Mouse (Mus musculus) MEL (cell line): ENCODE results near the gene Hsd3b7. TPM values are rescaled to one million over a fixed set of nuclear protein-coding genes. Genes with fewer than 3 reads are reported as not detected.

Experiments used
- DNase-seq: peaks from one replicate; pipeline ENCODE4 v3.0.0; 2011; ENCODE audit warnings: low read depth, low spot score
- H3K27ac ChIP-seq: 2 replicates; pipeline ENCODE4 v1.5.1; 2012; ENCODE audit warnings: low read depth, mild to moderate bottlenecking, control low read depth, low read length, moderate library complexity; ENCODE audit not compliant: control insufficient read depth
- H3K27me3 ChIP-seq, 2 experiments: fragments of 150-350 bp in 1 of 2; sonication (generic) in 1 of 2; 2 replicates each; pipeline ENCODE4 v1.6.1; 2012; ENCODE audit warnings: low read length in 2 of 2, mild to moderate bottlenecking in 2 of 2, improper control_type of control experiment in 1 of 2, moderate library complexity in 1 of 2; ENCODE audit not compliant: insufficient read depth in 2 of 2, control insufficient read depth in 1 of 2
- H3K36me3 ChIP-seq, 2 experiments: 2 replicates each; pipeline ENCODE4 v1.6.1; 2012 to 2014; ENCODE audit warnings: low read length in 2 of 2, improper control_type of control experiment in 1 of 2, inconsistent platforms in 1 of 2, mild to moderate bottlenecking in 1 of 2; ENCODE audit not compliant: insufficient read depth in 2 of 2, control insufficient read depth in 1 of 2
- H3K4me1 ChIP-seq, 2 experiments: fragments of 150-350 bp in 1 of 2; sonication (generic) in 1 of 2; 2 replicates each; pipeline ENCODE4 v1.6.1; 2012; ENCODE audit warnings: low read length in 2 of 2, improper control_type of control experiment in 1 of 2, mild to moderate bottlenecking in 1 of 2; ENCODE audit not compliant: insufficient read depth in 2 of 2, control insufficient read depth in 1 of 2
- H3K4me3 ChIP-seq, 2 experiments: fragments of 150-350 bp in 1 of 2; sonication (generic) in 1 of 2; 2 replicates each; pipeline ENCODE4 v1.5.1; 2012; ENCODE audit warnings: low read depth in 2 of 2, low read length in 2 of 2, mild to moderate bottlenecking in 2 of 2, moderate library complexity in 2 of 2, control low read depth in 1 of 2, improper control_type of control experiment in 1 of 2; ENCODE audit not compliant: control insufficient read depth in 1 of 2, insufficient read depth in 1 of 2
- H3K79me2 ChIP-seq: 2 replicates; pipeline ENCODE4 v1.6.1; 2012; ENCODE audit warnings: mild to moderate bottlenecking, low read length, moderate library complexity; ENCODE audit not compliant: control insufficient read depth, poor library complexity, insufficient read depth
- H3K9ac ChIP-seq: 2 replicates; pipeline ENCODE4 v1.6.1; 2012; ENCODE audit warnings: low read depth, mild to moderate bottlenecking, control low read depth, low read length, moderate library complexity; ENCODE audit not compliant: control insufficient read depth, poor library complexity, severe bottlenecking
- H3K9me3 ChIP-seq: fragments of 150-350 bp; sonication (generic); replicated peaks from 2 replicates; pipeline ENCODE4 v1.6.1; 2012; ENCODE audit warnings: mild to moderate bottlenecking, low read length, improper control_type of control experiment, moderate library complexity; ENCODE audit not compliant: insufficient read depth
- BHLHE40 ChIP-seq: IDR thresholded peaks from 2 replicates; pipeline ENCODE4 v1.6.1; 2012; ENCODE audit warnings: low read depth, mild to moderate bottlenecking, inconsistent platforms, low read length, improper control_type of control experiment, borderline replicate concordance
- CHD1 ChIP-seq: IDR thresholded peaks from 2 replicates; pipeline ENCODE4 v1.6.1; 2012; ENCODE audit warnings: low read depth, mild to moderate bottlenecking, inconsistent platforms, low read length, improper control_type of control experiment
- CHD2 ChIP-seq: IDR thresholded peaks from 2 replicates; pipeline ENCODE4 v1.6.1; 2011; ENCODE audit warnings: low read length, improper control_type of control experiment
- CTCF ChIP-seq, 3 experiments: IDR thresholded peaks in 2 of 3; conservative IDR thresholded peaks in 1 of 3; 2 replicates each; pipeline ENCODE4 v1.5.1; 2011 to 2012; ENCODE audit warnings: low read length in 3 of 3, low read depth in 2 of 3, mild to moderate bottlenecking in 2 of 3, improper control_type of control experiment in 1 of 3, inconsistent platforms in 1 of 3, mixed read lengths in 1 of 3, moderate library complexity in 1 of 3; ENCODE audit not compliant: control insufficient read depth in 1 of 3, insufficient read depth in 1 of 3, poor library complexity in 1 of 3, severe bottlenecking in 1 of 3
- E2F4 ChIP-seq: IDR thresholded peaks from 2 replicates; pipeline ENCODE4 v1.6.1; 2011; ENCODE audit warnings: low read depth, low read length, improper control_type of control experiment, borderline replicate concordance
- ELF1 ChIP-seq: IDR thresholded peaks from 2 replicates; pipeline ENCODE4 v1.6.1; 2014; ENCODE audit warnings: low read depth, mild to moderate bottlenecking, inconsistent platforms, low read length, improper control_type of control experiment, moderate library complexity
- EP300 ChIP-seq, 2 experiments: IDR thresholded peaks; 2 replicates each; pipeline ENCODE4 v1.6.1; 2011; ENCODE audit warnings: improper control_type of control experiment in 2 of 2, low read length in 2 of 2, low read depth in 1 of 2, mild to moderate bottlenecking in 1 of 2
- ETS1 ChIP-seq: IDR thresholded peaks from 2 replicates; pipeline ENCODE4 v1.6.1; 2012; ENCODE audit warnings: low read depth, mild to moderate bottlenecking, inconsistent platforms, low read length, improper control_type of control experiment, moderate library complexity
- GABPA ChIP-seq: IDR thresholded peaks from 2 replicates; pipeline ENCODE4 v1.6.1; 2012; ENCODE audit warnings: low read depth, mild to moderate bottlenecking, inconsistent platforms, low read length, improper control_type of control experiment, moderate library complexity
- GATA1 ChIP-seq: IDR thresholded peaks from 2 replicates; pipeline ENCODE4 v1.6.1; 2011; ENCODE audit warnings: low read depth, low read length, improper control_type of control experiment
- HCFC1 ChIP-seq: IDR thresholded peaks from 2 replicates; pipeline ENCODE4 v1.6.1; 2012; ENCODE audit warnings: low read depth, mild to moderate bottlenecking, inconsistent platforms, low read length, improper control_type of control experiment, moderate library complexity
- JUND ChIP-seq: IDR thresholded peaks from 2 replicates; pipeline ENCODE4 v1.6.1; 2011; ENCODE audit warnings: low read depth, mild to moderate bottlenecking, improper control_type of control experiment, low read length
- KAT2A ChIP-seq: conservative IDR thresholded peaks from 2 replicates; pipeline ENCODE4 v1.6.1; 2012; ENCODE audit warnings: low read depth, low read length, improper control_type of control experiment, inconsistent platforms
- MAFK ChIP-seq: IDR thresholded peaks from 2 replicates; pipeline ENCODE4 v1.6.1; 2011; ENCODE audit warnings: low read depth, mild to moderate bottlenecking, low read length, improper control_type of control experiment, borderline replicate concordance
- MAX ChIP-seq: IDR thresholded peaks from 2 replicates; pipeline ENCODE4 v1.6.1; 2011; ENCODE audit warnings: low read length, improper control_type of control experiment
- MAZ ChIP-seq: IDR thresholded peaks from 2 replicates; pipeline ENCODE4 v1.6.1; 2012; ENCODE audit warnings: low read depth, mild to moderate bottlenecking, inconsistent platforms, low read length, improper control_type of control experiment
- MEF2A ChIP-seq: IDR thresholded peaks from 2 replicates; pipeline ENCODE4 v1.6.1; 2014; ENCODE audit warnings: low read depth, mild to moderate bottlenecking, inconsistent platforms, low read length, improper control_type of control experiment; ENCODE audit not compliant: poor library complexity, insufficient replicate concordance, severe bottlenecking; ENCODE audit errors: extremely low read depth
- MXI1 ChIP-seq: IDR thresholded peaks from 2 replicates; pipeline ENCODE4 v1.6.1; 2011; ENCODE audit warnings: mild to moderate bottlenecking, low read depth, low read length, improper control_type of control experiment
- MYB ChIP-seq: IDR thresholded peaks from 2 replicates; pipeline ENCODE4 v1.6.1; 2011; ENCODE audit warnings: mild to moderate bottlenecking, low read depth, low read length, improper control_type of control experiment
- NELFE ChIP-seq: IDR thresholded peaks from 2 replicates; pipeline ENCODE4 v1.6.1; 2011; ENCODE audit warnings: low read depth, low read length, improper control_type of control experiment
- NRF1 ChIP-seq: IDR thresholded peaks from 2 replicates; pipeline ENCODE4 v1.6.1; 2014; ENCODE audit warnings: low read depth, mild to moderate bottlenecking, inconsistent platforms, low read length, improper control_type of control experiment, moderate library complexity; ENCODE audit not compliant: poor library complexity, insufficient read depth, severe bottlenecking
- POLR2A ChIP-seq, 2 experiments: IDR thresholded peaks; 2 replicates each; pipeline ENCODE4 v1.6.1; 2011 to 2012; ENCODE audit warnings: low read length in 2 of 2, mild to moderate bottlenecking in 2 of 2, control low read depth in 1 of 2, improper control_type of control experiment in 1 of 2, low read depth in 1 of 2, moderate library complexity in 1 of 2; ENCODE audit not compliant: control insufficient read depth in 1 of 2, insufficient read depth in 1 of 2, poor library complexity in 1 of 2
- POLR2AphosphoS2 ChIP-seq: IDR thresholded peaks from 2 replicates; pipeline ENCODE4 v1.6.1; 2011; ENCODE audit warnings: low read length, improper control_type of control experiment
- POLR2AphosphoS5 ChIP-seq: IDR thresholded peaks from 2 replicates; pipeline ENCODE4 v1.6.1; 2012; ENCODE audit warnings: low read depth, borderline replicate concordance, mild to moderate bottlenecking, inconsistent platforms, low read length, moderate library complexity, mixed read lengths
- RAD21 ChIP-seq: IDR thresholded peaks from 2 replicates; pipeline ENCODE4 v1.6.1; 2011; ENCODE audit warnings: mild to moderate bottlenecking, low read depth, low read length, improper control_type of control experiment
- SIN3A ChIP-seq: IDR thresholded peaks from 2 replicates; pipeline ENCODE4 v1.6.1; 2012; ENCODE audit warnings: low read length, improper control_type of control experiment, inconsistent platforms
- SMC3 ChIP-seq: IDR thresholded peaks from 2 replicates; pipeline ENCODE4 v1.6.1; 2011; ENCODE audit warnings: low read depth, low read length, improper control_type of control experiment
- TAL1 ChIP-seq: IDR thresholded peaks from 2 replicates; pipeline ENCODE4 v1.6.1; 2012; ENCODE audit warnings: mild to moderate bottlenecking, inconsistent platforms, low read length, moderate library complexity, mixed read lengths
- TBP ChIP-seq: IDR thresholded peaks from 2 replicates; pipeline ENCODE4 v1.8.0; 2011; ENCODE audit warnings: low read depth, low read length, improper control_type of control experiment
- TCF12 ChIP-seq: IDR thresholded peaks from 2 replicates; pipeline ENCODE4 v1.6.1; 2014; ENCODE audit warnings: low read depth, mild to moderate bottlenecking, inconsistent platforms, low read length, improper control_type of control experiment, moderate library complexity
- UBTF ChIP-seq: IDR thresholded peaks from 2 replicates; pipeline ENCODE4 v1.6.1; 2012; ENCODE audit warnings: low read depth, mild to moderate bottlenecking, inconsistent platforms, low read length, improper control_type of control experiment, moderate library complexity, borderline replicate concordance; ENCODE audit not compliant: insufficient read depth
- USF1 ChIP-seq: IDR thresholded peaks from 2 replicates; pipeline ENCODE4 v1.6.1; 2014; ENCODE audit warnings: low read depth, mild to moderate bottlenecking, inconsistent platforms, low read length, improper control_type of control experiment, moderate library complexity
- USF2 ChIP-seq, 2 experiments: IDR thresholded peaks; 2 replicates each; pipeline ENCODE4 v1.6.1; 2011 to 2012; ENCODE audit warnings: improper control_type of control experiment in 2 of 2, low read length in 2 of 2, borderline replicate concordance in 1 of 2, inconsistent platforms in 1 of 2, low read depth in 1 of 2, mild to moderate bottlenecking in 1 of 2; ENCODE audit not compliant: insufficient read depth in 1 of 2
- ZC3H11A ChIP-seq: IDR thresholded peaks from 2 replicates; pipeline ENCODE4 v1.6.1; 2012; ENCODE audit warnings: low read depth, mild to moderate bottlenecking, inconsistent platforms, low read length, improper control_type of control experiment
- ZKSCAN1 ChIP-seq: IDR thresholded peaks from 2 replicates; pipeline ENCODE4 v1.6.1; 2012; ENCODE audit warnings: low read depth, mild to moderate bottlenecking, inconsistent platforms, low read length, improper control_type of control experiment, moderate library complexity
- ZMIZ1 ChIP-seq: IDR thresholded peaks from 2 replicates; pipeline ENCODE4 v1.6.1; 2012; ENCODE audit warnings: low read depth, mild to moderate bottlenecking, inconsistent platforms, low read length, improper control_type of control experiment, moderate library complexity
- polyA plus RNA-seq, 2 experiments: library from polyadenylated mRNA; stranded (reverse) in 1 of 2; unstranded in 1 of 2; fragments of >175 nt in 1 of 2; fragments of >200 nt in 1 of 2; gene quantifications; 2 replicates each; pipeline versions ENCODE4 v1.2.1 to v1.2.4; 2012; ENCODE audit warnings: low replicate concordance in 2 of 2, low read depth in 1 of 2; ENCODE audit not compliant: insufficient read length in 2 of 2, insufficient read depth in 1 of 2, missing spikeins in 1 of 2
- total RNA-seq: library from RNA; depleted of rRNA; stranded (reverse); fragments of 300-350 nt; gene quantifications from 2 replicates; pipeline ENCODE4 v1.2.3, GENCODE M21; 2012

Hsd3b7 gene
- total and polyA plus RNA-seq, 3 experiments, result 0.75 to 1.4 TPM; not detected in 1

- no peaks in the 10 kb centered on the region for H3K9me3 ChIP-seq
- H3K4me1 ChIP-seq, result peaks cover 0 to 12% of the 10 kb centered on the region in 2 experiments; a peak in 3 of 4 replicates
- H3K79me2 ChIP-seq, result peaks cover 19% of the 10 kb centered on the region
- H3K36me3 ChIP-seq, result peaks cover 23 to 30% of the 10 kb centered on the region in 2 experiments
- H3K27ac ChIP-seq, result peak overlapping the region; percentile 87
- peak overlapping the region; percentile 59 to 83 for H3K4me3 ChIP-seq
- peak overlapping the region; percentile 95 for H3K9ac ChIP-seq
- DNase-seq, result peak; percentile 98
- H3K27me3 ChIP-seq, result no peaks in the 10 kb centered on the region
- TF ChIP-seq RAD21 (no peak), HCFC1 (no peak; the same call in none of the 2 replicates), POLR2AphosphoS2 (no peak), ELF1 (0 out of 2 replicates have a peak, but pooled peaks have one; percentile 21), NRF1 (peak; percentile 54; the same call in 1 of the 2 replicates), POLR2AphosphoS5 (no peak), GATA1 (no peak), MAX (peak; percentile 2; the same call in 1 of the 2 replicates), TAL1 (no peak), USF2 (IDR thresholded peaks at IDR 0.05; ENCODE audit: borderline replicate concordance in 1 of 2, insufficient read depth in 1 of 2, low read depth in 1 of 2, low read length in 2 of 2) (no peak), ETS1 (no peak; the same call in 1 of the 2 replicates), TCF12 (no peak), CHD2 (peak; percentile 42; the same call in 1 of the 2 replicates), USF1 (0 out of 2 replicates have a peak, but pooled peaks have one; percentile 4), ZMIZ1 (peak; percentile 45; the same call in 1 of the 2 replicates), POLR2A (IDR thresholded peaks at IDR 0.05; ENCODE audit: control insufficient read depth in 1 of 2, insufficient read depth in 1 of 2, low read depth in 1 of 2, low read length in 2 of 2, poor library complexity in 1 of 2) (peak in 1 of 2 experiments; percentile 40; a peak in 2 of 4 replicates), JUND (no peak), MYB (no peak), ZC3H11A (peak; percentile 95), CTCF (IDR thresholded peaks at IDR 0.05 in 2 of 3, conservative IDR thresholded peaks at IDR 0.05 in 1 of 3; ENCODE audit: control insufficient read depth in 1 of 3, insufficient read depth in 1 of 3, low read depth in 2 of 3, low read length in 3 of 3, poor library complexity in 1 of 3, severe bottlenecking in 1 of 3) (no peak), CHD1 (peak; percentile 29; the same call in 1 of the 2 replicates), BHLHE40 (peak; percentile 68), SMC3 (no peak), MEF2A (no peak), SIN3A (0 out of 2 replicates have a peak, but pooled peaks have one; percentile 16), EP300 (IDR thresholded peaks at IDR 0.05; ENCODE audit: low read depth in 1 of 2, low read length in 2 of 2) (no peak), MXI1 (no peak; the same call in 1 of the 2 replicates), ZKSCAN1 (no peak; the same call in 1 of the 2 replicates), TBP (no peak; the same call in 1 of the 2 replicates), GABPA (no peak), NELFE (peak; percentile 38), UBTF (no peak), MAZ (peak; percentile 92), KAT2A (no peak; the same call in none of the 2 replicates), MAFK (no peak), E2F4 (no peak)
Measured at GRCm38 (mm10) chr7:127776878-127777473, 23.4 kb upstream of the Hsd3b7 start.
